Mouse (Mus musculus): ENCODE results near the gene Angpt4. TPM values are rescaled to one million over a fixed set of nuclear protein-coding genes. Genes with fewer than 3 reads are reported as not detected.

Angpt4 gene
- polyA plus RNA-seq, 1 experiment: 2.1 TPM

GRCm38 (mm10) chr2:151986958-151987357, 75.9 kb downstream of the Angpt4 start:
- TF ChIP-seq POLR2A (IDR thresholded peaks at IDR 0.05; ENCODE audit: low read depth, low read length): no peak
- no peak for TF ChIP-seq CTCF (IDR thresholded peaks at IDR 0.05; ENCODE audit: borderline replicate concordance, insufficient read depth, low read length)
- no peak overlapping the region for H3K4me3 ChIP-seq (ENCODE audit: insufficient read depth, low read length)
- no peak overlapping the region for H3K27ac ChIP-seq (ENCODE audit: insufficient read depth, low read length)
- no peaks in the 10 kb centered on the region for H3K4me1 ChIP-seq (ENCODE audit: control insufficient read depth, insufficient read depth, low read length)

DNA sequence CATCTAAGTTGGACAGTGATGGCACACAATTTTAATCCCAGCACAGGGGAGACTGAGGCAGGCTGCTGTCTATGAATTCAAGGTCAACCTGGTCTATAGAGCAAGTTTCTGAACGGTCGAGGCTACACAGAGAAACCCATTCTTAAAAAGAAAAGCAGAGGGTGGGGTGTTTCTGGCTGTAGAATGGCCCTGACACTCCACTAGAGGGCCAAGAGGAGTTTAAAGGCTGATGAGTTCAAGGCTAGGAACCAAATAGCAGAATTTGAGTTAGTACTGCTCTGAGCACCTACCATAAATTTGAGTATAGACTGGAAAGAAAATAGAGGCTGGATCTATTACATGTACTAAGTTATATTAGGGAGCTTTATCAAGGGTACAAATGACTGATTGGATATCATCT, 78.0 kb downstream of the Angpt4 start:
- Histone ChIP-seq H3K4me1 (ENCODE audit: control insufficient read depth, insufficient read depth, low read length) (no peaks in the 10 kb centered on the region), H3K27ac (ENCODE audit: insufficient read depth, low read length) (no peak overlapping the region), H3K4me3 (ENCODE audit: insufficient read depth, low read length) (no peak overlapping the region)
- no peak for TF ChIP-seq POLR2A (IDR thresholded peaks at IDR 0.05; ENCODE audit: low read depth, low read length)

GRCm38 (mm10) chr2:151990985-151991394, 80.0 kb downstream of the Angpt4 start:
- Histone ChIP-seq H3K27ac (ENCODE audit: insufficient read depth, low read length) (no peak overlapping the region), H3K4me1 (ENCODE audit: control insufficient read depth, insufficient read depth, low read length) (peaks cover 3% of the 10 kb centered on the region; the same call in 1 of the 2 replicates), H3K4me3 (ENCODE audit: insufficient read depth, low read length) (no peak overlapping the region)
- no peak for TF ChIP-seq POLR2A (IDR thresholded peaks at IDR 0.05; ENCODE audit: low read depth, low read length)
- no peak for TF ChIP-seq CTCF (IDR thresholded peaks at IDR 0.05; ENCODE audit: borderline replicate concordance, insufficient read depth, low read length)

GRCm38 (mm10) chr2:151991446-151991845, 80.4 kb downstream of the Angpt4 start:
- Histone ChIP-seq H3K4me3 (ENCODE audit: insufficient read depth, low read length) (no peak overlapping the region), H3K27ac (ENCODE audit: insufficient read depth, low read length) (no peak overlapping the region), H3K4me1 (ENCODE audit: control insufficient read depth, insufficient read depth, low read length) (peaks cover 3% of the 10 kb centered on the region; the same call in 1 of the 2 replicates)
- no peak for TF ChIP-seq CTCF (IDR thresholded peaks at IDR 0.05; ENCODE audit: borderline replicate concordance, insufficient read depth, low read length)
- TF ChIP-seq POLR2A (IDR thresholded peaks at IDR 0.05; ENCODE audit: low read depth, low read length): no peak

DNA sequence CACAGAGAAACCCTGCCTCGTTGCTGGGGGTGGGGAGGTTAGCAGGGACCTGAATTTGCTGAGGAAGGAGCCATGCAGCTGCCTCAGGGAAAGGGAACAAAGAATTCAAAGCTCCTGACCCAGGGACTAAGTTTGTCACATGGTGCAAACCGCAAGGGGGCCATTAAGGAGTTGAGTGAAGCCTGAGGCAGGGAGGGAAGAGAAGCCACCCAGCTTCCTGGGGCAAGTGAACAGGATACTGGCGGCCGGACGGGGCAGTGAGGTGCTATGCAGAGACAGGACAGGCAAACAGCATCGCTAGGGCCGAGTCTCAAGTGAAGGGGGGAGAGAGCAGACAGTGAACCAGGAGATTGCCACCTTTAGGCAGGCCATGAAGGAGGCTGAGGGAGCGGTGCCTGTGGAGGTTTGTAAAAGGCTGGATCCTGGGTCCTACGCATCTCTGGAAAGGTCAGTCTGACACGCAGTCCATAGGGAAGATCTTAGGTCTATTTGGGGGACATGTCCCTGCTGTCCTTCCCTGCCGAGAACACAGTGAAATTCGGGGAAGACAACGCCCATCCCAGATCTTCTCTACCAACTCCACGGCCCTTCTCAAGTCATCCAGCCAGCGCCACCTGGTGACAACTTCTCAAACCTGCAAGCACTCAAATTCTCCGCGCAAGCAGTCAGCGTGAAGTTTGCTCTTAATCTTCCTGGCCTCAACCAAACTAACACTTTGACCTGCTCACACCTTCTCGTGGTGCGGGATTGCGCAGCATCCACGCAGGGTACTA, 83.5 kb downstream of the Angpt4 start:
- peaks cover 3% of the 10 kb centered on the region; the same call in 1 of the 2 replicates for H3K4me1 ChIP-seq (ENCODE audit: control insufficient read depth, insufficient read depth, low read length)
- TF ChIP-seq CTCF (IDR thresholded peaks at IDR 0.05; ENCODE audit: borderline replicate concordance, insufficient read depth, low read length): peak; percentile 85
- no peak for TF ChIP-seq POLR2A (IDR thresholded peaks at IDR 0.05; ENCODE audit: low read depth, low read length)
- no peak overlapping the region for H3K4me3 ChIP-seq (ENCODE audit: insufficient read depth, low read length)
- no peak overlapping the region for H3K27ac ChIP-seq (ENCODE audit: insufficient read depth, low read length)

Other genes starting within 250 kb of the Angpt4 start
- not detected in 2 replicates for gene Rad21l, start 242.7 kb upstream of the Angpt4 start, polyA plus RNA-seq (2011; ENCODE audit: insufficient read length, low read depth, missing spikeins)
- not detected in 2 replicates for gene Tmem74b, start 209.2 kb upstream of the Angpt4 start, polyA plus RNA-seq (2011; ENCODE audit: insufficient read length, low read depth, missing spikeins)
- gene Psmf1, start 167.0 kb upstream of the Angpt4 start, polyA plus RNA-seq (2011; ENCODE audit: insufficient read length, low read depth, missing spikeins): 28.7 and 32.7 TPM in 2 replicates
- not detected in 2 replicates for gene Rspo4, start 68.3 kb upstream of the Angpt4 start, polyA plus RNA-seq (2011; ENCODE audit: insufficient read length, low read depth, missing spikeins)
- gene Fam110a, start 69.0 kb downstream of the Angpt4 start, polyA plus RNA-seq (2011; ENCODE audit: insufficient read length, low read depth, missing spikeins): 9.7 and 13.4 TPM in 2 replicates
- 0.55 and 0.60 TPM in 2 replicates for gene Slc52a3, start 85.3 kb downstream of the Angpt4 start, polyA plus RNA-seq (2011; ENCODE audit: insufficient read length, low read depth, missing spikeins)
- not detected in 2 replicates for gene Scrt2, start 170.3 kb downstream of the Angpt4 start, polyA plus RNA-seq (2011; ENCODE audit: insufficient read length, low read depth, missing spikeins)
- gene Srxn1, start 194.3 kb downstream of the Angpt4 start, polyA plus RNA-seq (2011; ENCODE audit: insufficient read length, low read depth, missing spikeins): 39.1 and 47.8 TPM in 2 replicates
- not detected in 2 replicates for gene Tcf15, start 232.4 kb downstream of the Angpt4 start, polyA plus RNA-seq (2011; ENCODE audit: insufficient read length, low read depth, missing spikeins)